Mouse (Mus musculus): ENCODE results near the gene Nus1. TPM values are rescaled to one million over a fixed set of nuclear protein-coding genes. Genes with fewer than 3 reads are reported as not detected.
A peak's percentile ranks its signal among the peaks of the same experiment; 100 is the strongest.

The Nus1 gene
- total RNA-seq, 2 experiments from 2014 or later: 40.8 to 44.2 TPM

DNA sequence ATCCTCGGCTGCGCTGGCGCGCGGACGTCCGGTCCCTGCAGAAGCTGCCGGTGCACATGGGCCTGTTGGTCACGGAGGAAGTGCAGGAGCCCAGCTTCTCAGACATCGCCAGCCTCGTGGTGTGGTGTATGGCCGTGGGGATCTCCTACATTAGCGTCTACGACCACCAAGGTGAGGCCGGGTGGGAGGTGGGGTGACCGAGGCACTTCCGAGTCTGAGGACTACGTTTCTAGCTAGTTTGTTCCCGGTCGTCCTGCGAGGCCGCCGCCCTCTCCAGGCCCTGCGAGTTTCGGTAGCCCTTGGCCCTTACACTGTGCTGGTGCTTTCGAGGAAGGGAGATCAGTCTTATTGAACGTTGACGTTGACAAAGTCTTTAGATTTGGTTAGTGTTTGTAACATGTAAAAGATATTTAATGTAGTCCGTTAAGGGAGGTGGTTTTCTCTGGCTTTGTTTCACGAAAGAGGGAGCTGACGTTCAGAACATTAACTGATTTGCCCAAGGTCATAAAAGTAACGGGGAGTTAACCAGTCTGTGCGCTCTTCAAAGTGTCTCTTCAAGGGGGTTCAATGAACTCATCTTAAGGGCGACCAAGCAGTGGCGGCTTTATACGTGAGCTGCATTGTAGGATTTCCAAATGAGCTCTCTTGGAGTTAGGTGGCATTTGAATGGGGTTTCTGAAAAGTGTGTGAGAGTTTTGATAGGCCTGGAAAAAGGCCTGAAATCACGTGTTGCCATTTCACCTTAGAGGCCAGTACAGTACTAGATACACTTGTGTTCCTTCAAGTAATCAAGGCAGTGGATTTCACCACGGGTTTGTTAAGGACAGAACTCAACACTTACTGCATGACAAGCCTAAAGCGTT lies 882 bp downstream of the Nus1 start:
- DNase-seq: peak; percentile 14

DNA sequence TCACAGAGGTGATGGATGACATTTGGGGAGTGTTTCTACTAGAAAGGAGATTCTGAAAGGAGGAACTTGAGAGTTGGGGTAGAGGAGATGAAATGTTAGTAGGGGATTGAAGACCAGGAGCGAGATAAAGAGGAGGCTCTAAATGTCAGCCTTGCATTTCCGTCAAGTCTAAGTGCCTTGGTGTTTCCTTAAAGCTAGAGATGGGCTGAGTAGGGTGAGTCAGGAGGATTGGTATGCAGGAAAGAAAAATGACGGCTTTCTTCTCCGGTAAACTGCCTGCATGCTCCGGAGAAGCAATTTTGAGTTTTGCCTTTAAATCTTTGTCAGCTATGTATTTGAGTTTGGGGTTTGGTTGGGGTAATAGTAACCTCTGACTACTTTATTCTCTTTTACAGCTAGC lies 1.6 kb downstream of the Nus1 start:
- no peak for DNase-seq

DNA sequence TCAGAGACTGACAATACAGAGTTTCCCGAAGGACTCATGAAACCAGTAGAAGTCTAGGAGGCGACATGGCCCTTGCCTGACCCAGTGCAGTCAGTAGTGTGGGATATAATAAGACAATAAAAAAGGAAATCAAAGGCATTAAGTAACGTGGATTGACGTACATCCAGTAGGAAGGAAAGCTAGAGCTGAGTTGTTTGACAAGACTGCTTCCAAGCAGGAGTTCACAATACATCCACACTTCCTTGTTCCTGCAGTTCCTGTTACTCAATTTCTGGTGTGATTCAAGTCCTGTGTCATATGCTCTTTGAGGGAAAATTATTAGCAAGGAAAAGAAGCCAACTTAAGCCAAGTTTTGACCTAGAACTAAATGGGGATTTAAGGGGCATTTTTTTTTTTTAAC lies 2.1 kb downstream of the Nus1 start:
- no peak for DNase-seq

DNA sequence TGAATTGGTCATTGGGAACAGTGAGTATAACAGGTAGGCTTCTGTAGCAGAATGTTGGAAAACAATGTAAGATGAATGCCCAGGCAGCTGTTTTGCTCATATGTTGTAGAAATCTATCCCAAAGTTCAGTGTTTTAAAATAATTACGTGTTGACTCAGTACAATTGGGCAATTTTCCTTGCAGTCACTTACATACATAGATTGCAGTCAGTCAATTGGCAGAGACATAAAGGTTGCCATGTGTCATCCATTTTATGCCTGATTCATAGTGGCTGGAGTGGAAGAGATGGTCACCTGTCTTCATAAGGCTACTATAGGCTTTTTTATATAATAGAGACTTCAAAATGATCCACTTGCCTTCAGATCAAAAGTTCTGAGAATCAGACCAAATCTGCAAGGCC lies 3.2 kb downstream of the Nus1 start:
- no peak for DNase-seq

DNA sequence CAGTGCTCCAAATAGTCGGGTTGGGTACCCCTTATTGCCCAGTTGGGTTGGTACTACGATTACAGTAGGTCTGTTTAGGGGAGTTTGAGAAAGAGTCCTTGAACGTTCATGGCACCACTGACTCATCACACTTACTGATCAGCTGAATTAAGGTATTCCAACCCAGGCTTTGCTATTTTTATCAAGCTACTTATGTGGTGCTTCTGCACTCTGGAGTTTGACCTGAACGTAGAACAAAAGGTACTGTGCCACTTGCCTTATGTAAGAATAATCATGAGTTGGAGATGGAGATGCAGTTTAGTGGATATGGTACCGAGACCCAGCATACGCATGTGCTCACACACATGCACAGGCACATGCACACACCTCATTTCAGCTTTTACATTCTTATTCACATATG lies 4.4 kb downstream of the Nus1 start:
- DNase-seq: no peak

GRCm38 (mm10) chr10:52423097-52423496 lies 5.8 kb downstream of the Nus1 start:
- DNase-seq: peak; percentile 16

GRCm38 (mm10) chr10:52426314-52426980 lies 9.1 kb downstream of the Nus1 start:
- DNase-seq: no peak

DNA sequence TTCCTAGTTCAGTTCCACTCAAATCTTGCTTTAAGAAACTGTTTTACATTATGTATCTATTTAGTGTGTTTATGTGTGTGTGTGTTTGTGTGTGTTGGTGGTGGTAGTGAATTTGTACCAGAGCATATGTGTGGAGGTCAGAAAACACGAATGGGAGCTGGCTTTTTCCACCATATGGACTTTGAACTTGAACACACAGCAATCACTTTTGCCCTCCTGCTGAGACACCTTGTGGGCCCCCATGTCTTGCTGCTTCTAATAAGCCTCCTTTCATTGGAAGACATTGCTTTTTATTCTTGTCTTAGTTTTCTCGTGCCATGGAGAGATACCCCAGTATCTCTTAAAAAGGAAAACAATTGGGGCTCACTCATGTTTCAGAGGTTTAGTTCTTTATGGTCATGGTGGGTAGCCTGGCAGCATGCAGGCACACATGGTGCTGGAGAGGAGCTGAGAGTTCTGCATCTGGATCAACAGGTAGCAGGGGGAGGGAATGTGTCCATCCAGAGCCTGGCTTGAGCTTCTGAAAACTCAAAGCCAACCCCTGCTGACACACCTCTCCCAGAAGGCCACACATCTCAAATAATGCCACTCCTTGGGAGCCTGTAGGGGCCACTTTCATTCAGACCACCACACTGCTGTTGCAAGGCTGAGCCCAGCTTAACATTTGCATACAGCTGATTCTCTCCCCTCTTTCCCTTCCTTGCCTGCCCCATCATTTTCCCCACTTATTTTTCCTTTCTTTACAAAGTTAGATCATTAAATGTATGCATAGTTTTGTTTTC lies 10.5 kb downstream of the Nus1 start:
- DNase-seq: no peak

DNA sequence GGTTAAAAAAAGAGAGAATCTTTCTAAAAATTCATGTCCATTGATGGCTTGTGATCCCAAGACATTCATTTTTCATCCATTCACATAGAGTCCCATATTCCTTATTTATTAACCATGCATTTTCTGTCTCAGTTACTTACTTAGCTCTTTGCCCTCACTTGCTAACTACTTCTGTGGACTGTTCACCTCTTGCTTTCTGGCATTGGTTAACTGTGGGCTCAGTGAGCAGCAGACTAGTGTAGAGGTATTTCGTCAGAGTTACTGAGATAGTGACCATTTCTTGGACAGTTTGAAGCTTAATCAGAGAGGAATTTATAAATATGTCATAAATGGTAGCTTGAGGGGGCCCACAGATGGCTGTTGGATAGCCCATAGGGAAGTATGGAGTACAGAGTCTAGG lies 13.6 kb downstream of the Nus1 start:
- DNase-seq: no peak

- DNase-seq: no peak
These were observed 17.5 kb downstream of the Nus1 start for GRCm38 (mm10) chr10:52434836-52435235.

DNA sequence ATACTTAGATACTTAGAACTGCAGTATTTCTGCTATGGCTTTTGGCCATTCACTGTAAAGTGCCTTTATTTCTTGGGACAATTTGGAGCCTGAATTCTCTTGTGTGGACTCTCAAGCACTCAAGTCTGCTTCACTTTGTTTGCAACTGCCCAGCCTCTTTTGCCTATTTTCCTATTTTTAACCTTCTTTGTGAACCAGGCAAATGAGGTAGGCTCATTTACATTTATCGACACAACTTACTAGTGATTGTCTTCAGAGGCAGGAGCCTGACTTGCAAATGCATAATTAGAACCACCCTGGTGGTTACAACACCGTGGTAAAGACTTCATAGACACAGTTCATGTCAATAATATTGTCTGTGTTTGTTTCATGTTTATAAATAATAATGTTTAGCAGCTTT lies 43.3 kb downstream of the Nus1 start:
- no peak for DNase-seq

- no peak for DNase-seq
These were observed 46.8 kb downstream of the Nus1 start for GRCm38 (mm10) chr10:52463941-52464739.

DNA sequence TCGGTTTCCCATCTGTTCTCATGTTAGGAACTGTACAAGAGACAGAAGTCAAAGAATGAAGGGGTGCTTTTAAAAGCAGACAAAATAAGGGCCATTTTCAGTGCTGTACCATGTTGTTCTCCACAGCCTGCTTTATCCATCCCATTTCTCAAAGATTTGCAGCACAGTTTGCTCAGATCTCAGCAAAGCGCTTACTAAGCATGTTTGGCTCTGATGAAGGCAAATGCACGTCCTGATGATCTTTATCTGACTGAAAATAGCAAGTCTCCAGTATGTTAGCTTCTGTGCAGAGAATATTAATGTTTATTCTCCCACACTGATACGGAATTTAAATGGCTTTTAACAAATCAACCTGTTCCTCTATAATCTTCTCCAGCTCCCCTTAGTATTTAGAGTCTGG lies 54.2 kb downstream of the Nus1 start:
- no peak for DNase-seq

Other genes with a start within 250 kb of the Nus1 start
- gene Ros1, start 222.3 kb upstream of the Nus1 start, total RNA-seq (2021): under 1 TPM in 1 of 2 experiments, not detected in 1; 0.09 TPM
- 1 to 10 TPM; 6.8 to 7.0 TPM for gene Dcbld1, start 183.9 kb upstream of the Nus1 start, total RNA-seq (2021)
- gene Gm26741, start 58.8 kb upstream of the Nus1 start, total RNA-seq (2021): not detected
- 10 to 100 TPM; 22.8 to 23.5 TPM for gene Gopc, start 35.4 kb upstream of the Nus1 start, total RNA-seq (2021)
- under 1 TPM; 0.18 to 0.30 TPM for gene Nepn, start 28.6 kb upstream of the Nus1 start, total RNA-seq (2021)